Mouse (Mus musculus): ENCODE measurements around the gene P4hb. TPM values are rescaled to one million over a fixed set of nuclear protein-coding genes. Genes with fewer than 3 reads are reported as not detected.
A peak's percentile ranks its signal among the peaks of the same experiment; 100 is the strongest.
"Not testable (repeated sequence)": the region's sequence is repeated elsewhere in the genome, so short reads cannot be mapped to it uniquely, and the experiment has no call there.

Gene P4hb
- total RNA-seq, 2 experiments from 2014 or later = 252 to 258 TPM

- DNase-seq = no peak
- intact Hi-C loops (cut with DNase I) = no loop called here
These were observed 2.9 kb upstream of the P4hb start for GRCm38 (mm10) chr11:120575940-120576339.

- DNase-seq = no peak
- intact Hi-C loops (cut with DNase I) = no loop called here
These were observed 2.0 kb upstream of the P4hb start for GRCm38 (mm10) chr11:120575046-120575445.

- no peak for DNase-seq
- intact Hi-C loops (cut with DNase I) = no loop called here
These were observed 1.2 kb upstream of the P4hb start for GRCm38 (mm10) chr11:120574278-120574600.

- DNase-seq = no peak
These were observed 678 bp upstream of the P4hb start for GRCm38 (mm10) chr11:120573585-120574277.

GRCm38 (mm10) chr11:120572417-120572751 is 669 bp downstream of the P4hb start:
- DNase-seq = no peak
- intact Hi-C loops (cut with DNase I) = no loop called here

More at GRCm38 (mm10) chr11:120573585-120574277, 678 bp upstream of the P4hb start:
- intact Hi-C loops (cut with DNase I) = loop anchor here (1.0 kb wide), 1 partner anchor 8 kb away; the partner anchor contains the start of gene Arhgdia

- DNase-seq = no peak
- intact Hi-C loops (cut with DNase I) = loop anchor here (2.0 kb wide), 2 partner anchors 21 to 57 kb away; partner anchors contain the start of gene Ppp1r27
These were observed 1.2 kb downstream of the P4hb start for GRCm38 (mm10) chr11:120571754-120572416.

- intact Hi-C loops (cut with DNase I) = loop anchor here (2.0 kb wide), 2 partner anchors 20 to 56 kb away; partner anchors contain the start of gene Ppp1r27
- no peak for DNase-seq
These were observed 1.9 kb downstream of the P4hb start for GRCm38 (mm10) chr11:120571122-120571521.

- intact Hi-C loops (cut with DNase I) = no loop called here
- no peak for DNase-seq
These were observed 4.7 kb downstream of the P4hb start for GRCm38 (mm10) chr11:120568324-120568723.

- intact Hi-C loops (cut with DNase I) = no loop called here
- no peak for DNase-seq
These were observed 7.9 kb downstream of the P4hb start for GRCm38 (mm10) chr11:120565114-120565513.

- DNase-seq = no peak
- intact Hi-C loops (cut with DNase I) = no loop called here
These were observed 10.1 kb downstream of the P4hb start for GRCm38 (mm10) chr11:120562949-120563348.

GRCm38 (mm10) chr11:120560952-120561728 is 11.9 kb downstream of the P4hb start:
- intact Hi-C loops (cut with DNase I) = no loop called here
- DNase-seq = no peak

- DNase-seq; intact Hi-C loops (cut with DNase I): not testable (repeated sequence)
These were observed 14.2 kb downstream of the P4hb start for GRCm38 (mm10) chr11:120558843-120559242.

GRCm38 (mm10) chr11:120555260-120555659 is 17.8 kb downstream of the P4hb start:
- intact Hi-C loops (cut with DNase I) = no loop called here
- DNase-seq = no peak

GRCm38 (mm10) chr11:120554834-120555233 is 18.2 kb downstream of the P4hb start:
- no peak for DNase-seq

GRCm38 (mm10) chr11:120552736-120553135 is 20.3 kb downstream of the P4hb start:
- intact Hi-C loops (cut with DNase I) = no loop called here
- no peak for DNase-seq

More at GRCm38 (mm10) chr11:120554834-120555233, 18.2 kb downstream of the P4hb start:
- intact Hi-C loops (cut with DNase I) = no loop called here

GRCm38 (mm10) chr11:120550810-120551440 is 22.1 kb downstream of the P4hb start, which contains the start of gene Ppp1r27:
Gene Ppp1r27 (minus strand): TSS chr11:120551132.
- intact Hi-C loops (cut with DNase I) = loop anchor here (2.0 kb wide), 2 partner anchors 20 to 60 kb away; partner anchors contain the start of gene Slc25a10

GRCm38 (mm10) chr11:120549986-120550809 is 22.9 kb downstream of the P4hb start:
- intact Hi-C loops (cut with DNase I) = loop anchor here (2.0 kb wide), 3 partner anchors 21 to 59 kb away; partner anchors contain the start of gene Slc25a10
- no peak for DNase-seq

More at GRCm38 (mm10) chr11:120550810-120551440, 22.1 kb downstream of the P4hb start, which contains the start of gene Ppp1r27:
- no peak for DNase-seq

GRCm38 (mm10) chr11:120549168-120549945 is 23.7 kb downstream of the P4hb start, which contains the start of gene Mcrip1:
Gene Mcrip1 (minus strand): TSS chr11:120549727.
- peak; percentile 96 to 97 for DNase-seq
- intact Hi-C loops (cut with DNase I) = loop anchor here (2.0 kb wide), 1 partner anchor 31 kb away; no protein-coding TSS in a partner anchor

- intact Hi-C loops (cut with DNase I) = loop anchor here (2.0 kb wide), 1 partner anchor 30 kb away; no protein-coding TSS in a partner anchor
- DNase-seq = no peak
These were observed 24.3 kb downstream of the P4hb start for GRCm38 (mm10) chr11:120548786-120549167.

Data from heart, postnatal 36 days (tissue).